ENCODE assay signal across 8 mouse cellular contexts in genomic region chr11:33849614-33850013, GRCm38 (mm10).
DNase-seq lines count a peak whose midpoint lies in the region.

No protein-coding gene starts in this region.

- peak; percentile 13 for DNase-seq in gastrocnemius, postnatal 14 days
- no peak for DNase-seq in gastrocnemius, postnatal 4 days (ENCODE audit: low spot score in 2 of 2)
- DNase-seq in testis, postnatal 10 days (ENCODE audit: low spot score) = peak; percentile 49
- no peak for DNase-seq in testis, postnatal 14 days (ENCODE audit: low spot score)
- DNase-seq in layer of hippocampus, adult 9-11 months = peak; percentile 38
- DNase-seq in right cerebral cortex, postnatal 4 days = peak; percentile 48
- no peak for DNase-seq in cerebellum, postnatal 36 days
- no peak for DNase-seq in thymus, postnatal 36 days

- intact Hi-C loops in gastrocnemius, postnatal 14 days (cut with DNase I; ENCODE audit: low total_unique reads) = no loop called here

Comparison
In these comparisons a context has a peak if more than half of its experiments do, and no peak if none do; other contexts are left out.
1. DNase-seq: peak in gastrocnemius, postnatal 14 days (single experiment), testis, postnatal 10 days (single experiment), layer of hippocampus, adult 9-11 months (single experiment) and right cerebral cortex, postnatal 4 days (single experiment); none in gastrocnemius, postnatal 4 days (0 of 2), testis, postnatal 14 days (single experiment), cerebellum, postnatal 36 days (0 of 2) and thymus, postnatal 36 days (0 of 2).